Mouse (Mus musculus): ENCODE measurements at regions not wholly inside any gene's neighbourhood (a gene's known extent, or its start where the extent isn't known, plus 50 kb on each side); places are given as distances from the start of the nearest gene placed in this dataset.

DNA sequence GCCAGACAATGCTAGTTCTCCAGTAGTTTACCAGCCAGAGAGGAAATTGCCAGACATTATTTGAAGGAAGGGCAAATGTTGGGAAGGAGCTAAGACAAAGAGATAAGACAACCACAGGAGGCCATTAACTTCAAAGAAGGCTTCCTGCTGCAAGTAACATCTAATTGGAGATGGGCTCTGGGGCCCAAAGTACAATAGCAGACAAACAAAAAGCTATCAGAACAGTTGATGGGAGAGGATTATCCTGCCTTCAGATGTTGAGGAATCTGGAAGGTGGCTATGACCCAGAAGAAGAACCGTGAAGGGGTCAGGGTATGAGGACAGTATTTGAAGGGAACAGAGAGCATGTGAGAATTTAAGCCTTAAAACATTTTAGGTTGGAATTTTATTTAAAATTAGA is 100.2 kb upstream of the Cited2 start:
- Histone ChIP-seq H3K27ac (ENCODE audit: insufficient read depth, low read length) (no peak overlapping the region), H3K27me3 (ENCODE audit: control insufficient read depth, insufficient read depth, low read length) (no peaks in the 10 kb centered on the region), H3K36me3 (ENCODE audit: control insufficient read depth, insufficient read depth, low read length) (no peaks in the 10 kb centered on the region), H3K4me1 (ENCODE audit: control insufficient read depth, insufficient read depth, insufficient read length) (no peaks in the 10 kb centered on the region), H3K4me3 (ENCODE audit: extremely low read depth, insufficient read depth, insufficient read length) (no peak overlapping the region)
- no peak for TF ChIP-seq POLR2A (IDR thresholded peaks at IDR 0.05; ENCODE audit: low read depth, low read length)
- no peak for TF ChIP-seq CTCF (IDR thresholded peaks at IDR 0.05; ENCODE audit: extremely low read depth, insufficient read depth, insufficient read length, insufficient replicate concordance)
- 98% methylated on average over 1 of the region's 1 CpGs for WGBS
- no peak for DNase-seq (ENCODE audit: low read depth in 1 of 2, low spot score in 2 of 2)

- Histone ChIP-seq H3K27ac (ENCODE audit: insufficient read depth, low read length) (no peak overlapping the region), H3K4me1 (ENCODE audit: control insufficient read depth, insufficient read depth, insufficient read length) (no peaks in the 10 kb centered on the region), H3K27me3 (ENCODE audit: control insufficient read depth, insufficient read depth, low read length) (no peaks in the 10 kb centered on the region), H3K36me3 (ENCODE audit: control insufficient read depth, insufficient read depth, low read length) (no peaks in the 10 kb centered on the region), H3K4me3 (ENCODE audit: extremely low read depth, insufficient read depth, insufficient read length) (no peak overlapping the region)
- DNase-seq (ENCODE audit: low read depth in 1 of 2, low spot score in 2 of 2) = no peak
- TF ChIP-seq CTCF (IDR thresholded peaks at IDR 0.05; ENCODE audit: extremely low read depth, insufficient read depth, insufficient read length, insufficient replicate concordance) = no peak
- no peak for TF ChIP-seq POLR2A (IDR thresholded peaks at IDR 0.05; ENCODE audit: low read depth, low read length)
- 22% methylated on average over 3 of the region's 3 CpGs for WGBS
Observed at GRCm38 (mm10) chr10:17629709-17630108, 93.3 kb upstream of the Cited2 start.

- H3K27ac ChIP-seq (ENCODE audit: insufficient read depth, low read length) = no peak overlapping the region
- H3K27me3 ChIP-seq (ENCODE audit: control insufficient read depth, insufficient read depth, low read length) = no peaks in the 10 kb centered on the region
- H3K36me3 ChIP-seq (ENCODE audit: control insufficient read depth, insufficient read depth, low read length) = no peaks in the 10 kb centered on the region
- DNase-seq (ENCODE audit: low read depth in 1 of 2, low spot score in 2 of 2) = no peak
- WGBS = 91% methylated on average over 4 of the region's 4 CpGs
- TF ChIP-seq POLR2A (IDR thresholded peaks at IDR 0.05; ENCODE audit: low read depth, low read length) (no peak), CTCF (IDR thresholded peaks at IDR 0.05; ENCODE audit: extremely low read depth, insufficient read depth, insufficient read length, insufficient replicate concordance) (no peak)
- H3K4me3 ChIP-seq (ENCODE audit: extremely low read depth, insufficient read depth, insufficient read length) = no peak overlapping the region
- H3K4me1 ChIP-seq (ENCODE audit: control insufficient read depth, insufficient read depth, insufficient read length) = no peaks in the 10 kb centered on the region
Observed at GRCm38 (mm10) chr10:17630861-17631581, 92.0 kb upstream of the Cited2 start.

DNA sequence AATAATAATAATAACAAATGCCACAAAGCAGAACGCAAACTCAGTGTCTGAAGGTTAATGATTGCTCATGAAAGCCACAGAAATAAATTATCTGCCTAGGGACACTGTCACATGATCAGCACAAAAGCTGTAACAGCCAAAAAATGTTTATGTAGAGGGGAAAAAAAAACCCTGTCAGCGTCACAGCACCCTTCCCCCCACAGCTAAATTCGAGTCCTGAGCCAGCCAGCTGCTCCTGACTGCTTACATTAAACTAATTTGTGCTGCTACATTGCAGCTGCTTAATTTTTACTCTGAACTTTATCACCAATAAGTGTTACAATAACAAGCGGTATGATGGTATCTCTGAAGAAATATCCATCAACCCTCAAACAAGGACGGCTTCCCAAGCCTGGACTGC is 91.2 kb upstream of the Cited2 start:
- no peaks in the 10 kb centered on the region for H3K36me3 ChIP-seq (ENCODE audit: control insufficient read depth, insufficient read depth, low read length)
- no peaks in the 10 kb centered on the region for H3K4me1 ChIP-seq (ENCODE audit: control insufficient read depth, insufficient read depth, insufficient read length)
- no peak for DNase-seq (ENCODE audit: low read depth in 1 of 2, low spot score in 2 of 2)

GRCm38 (mm10) chr10:17632959-17633674 is 89.9 kb upstream of the Cited2 start:
- Histone ChIP-seq H3K27me3 (ENCODE audit: control insufficient read depth, insufficient read depth, low read length) (no peaks in the 10 kb centered on the region), H3K4me3 (ENCODE audit: extremely low read depth, insufficient read depth, insufficient read length) (no peak overlapping the region), H3K27ac (ENCODE audit: insufficient read depth, low read length) (no peak overlapping the region), H3K4me1 (ENCODE audit: control insufficient read depth, insufficient read depth, insufficient read length) (no peaks in the 10 kb centered on the region), H3K36me3 (ENCODE audit: control insufficient read depth, insufficient read depth, low read length) (no peaks in the 10 kb centered on the region)
- 91% methylated on average over 12 of the region's 12 CpGs for WGBS
- TF ChIP-seq CTCF (IDR thresholded peaks at IDR 0.05; ENCODE audit: extremely low read depth, insufficient read depth, insufficient read length, insufficient replicate concordance) (no peak), POLR2A (IDR thresholded peaks at IDR 0.05; ENCODE audit: low read depth, low read length) (no peak)
- no peak for DNase-seq (ENCODE audit: low read depth in 1 of 2, low spot score in 2 of 2)

More for the DNA sequence above, 91.2 kb upstream of the Cited2 start:
- TF ChIP-seq POLR2A (IDR thresholded peaks at IDR 0.05; ENCODE audit: low read depth, low read length) (no peak), CTCF (IDR thresholded peaks at IDR 0.05; ENCODE audit: extremely low read depth, insufficient read depth, insufficient read length, insufficient replicate concordance) (no peak)
- Histone ChIP-seq H3K4me3 (ENCODE audit: extremely low read depth, insufficient read depth, insufficient read length) (no peak overlapping the region), H3K27ac (ENCODE audit: insufficient read depth, low read length) (no peak overlapping the region), H3K27me3 (ENCODE audit: control insufficient read depth, insufficient read depth, low read length) (no peaks in the 10 kb centered on the region)
- 58% methylated on average over 5 of the region's 5 CpGs for WGBS

GRCm38 (mm10) chr10:17645363-17645762 is 77.7 kb upstream of the Cited2 start:
- Histone ChIP-seq H3K27me3 (ENCODE audit: control insufficient read depth, insufficient read depth, low read length) (no peaks in the 10 kb centered on the region), H3K36me3 (ENCODE audit: control insufficient read depth, insufficient read depth, low read length) (no peaks in the 10 kb centered on the region), H3K4me1 (ENCODE audit: control insufficient read depth, insufficient read depth, insufficient read length) (no peaks in the 10 kb centered on the region), H3K4me3 (ENCODE audit: extremely low read depth, insufficient read depth, insufficient read length) (no peak overlapping the region), H3K27ac (ENCODE audit: insufficient read depth, low read length) (no peak overlapping the region)
- 88% methylated on average over 5 of the region's 5 CpGs for WGBS
- no peak for DNase-seq (ENCODE audit: low read depth in 1 of 2, low spot score in 2 of 2)
- TF ChIP-seq POLR2A (IDR thresholded peaks at IDR 0.05; ENCODE audit: low read depth, low read length) (no peak), CTCF (IDR thresholded peaks at IDR 0.05; ENCODE audit: extremely low read depth, insufficient read depth, insufficient read length, insufficient replicate concordance) (no peak)

- H3K4me1 ChIP-seq (ENCODE audit: control insufficient read depth, insufficient read depth, insufficient read length) = no peaks in the 10 kb centered on the region
- TF ChIP-seq POLR2A (IDR thresholded peaks at IDR 0.05; ENCODE audit: low read depth, low read length) (no peak), CTCF (IDR thresholded peaks at IDR 0.05; ENCODE audit: extremely low read depth, insufficient read depth, insufficient read length, insufficient replicate concordance) (no peak)
- no peak overlapping the region for H3K4me3 ChIP-seq (ENCODE audit: extremely low read depth, insufficient read depth, insufficient read length)
- 96% methylated on average over 4 of the region's 4 CpGs for WGBS
- no peak overlapping the region for H3K27ac ChIP-seq (ENCODE audit: insufficient read depth, low read length)
- no peak for DNase-seq (ENCODE audit: low read depth in 1 of 2, low spot score in 2 of 2)
- H3K36me3 ChIP-seq (ENCODE audit: control insufficient read depth, insufficient read depth, low read length) = no peaks in the 10 kb centered on the region
- no peaks in the 10 kb centered on the region for H3K27me3 ChIP-seq (ENCODE audit: control insufficient read depth, insufficient read depth, low read length)
Observed at GRCm38 (mm10) chr10:17646391-17646790, 76.6 kb upstream of the Cited2 start.

Data from spleen, adult 2 months (tissue).